Mouse (Mus musculus) cerebellum, adult 8-10 months (tissue): ENCODE measurements around the gene Xpnpep1.

Source experiments
- DNase-seq: peaks from one replicate; pipeline ENCODE4 v3.0.0; 2022

Gene Xpnpep1

DNA sequence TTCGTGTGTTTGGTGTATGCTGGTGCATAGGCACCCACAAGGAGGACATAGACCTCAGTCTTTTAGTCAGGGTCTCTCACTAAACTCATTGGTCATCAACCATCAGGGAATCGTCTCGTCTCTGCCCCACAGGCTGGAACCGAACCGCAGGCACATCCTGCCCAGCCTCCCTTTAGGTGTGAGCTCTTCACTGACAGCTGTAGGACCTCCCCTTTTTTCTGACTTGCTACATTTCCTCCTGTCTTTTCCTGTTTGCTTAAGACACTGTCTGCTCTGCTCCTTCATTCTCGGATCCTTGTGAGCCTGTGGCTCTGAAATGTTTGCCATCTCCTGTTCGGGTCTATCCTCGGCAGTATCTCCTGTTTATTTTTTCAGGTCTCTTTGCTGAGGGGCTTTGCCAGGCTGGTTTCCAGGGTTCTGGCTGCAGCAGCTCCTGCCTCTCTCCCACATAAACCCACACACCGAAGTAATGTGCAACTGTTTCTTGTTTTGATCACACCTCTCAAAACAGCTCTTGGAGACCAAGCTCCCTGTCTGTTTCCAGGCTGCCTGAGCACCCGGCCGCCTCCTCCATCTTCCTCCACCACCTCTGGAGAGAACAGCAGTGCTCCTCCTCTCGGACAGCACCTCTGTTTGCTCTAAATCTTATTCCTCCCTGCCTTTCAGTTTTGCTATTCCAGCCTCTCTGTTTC, 60.8 kb downstream of the Xpnpep1 start:
- no peak for DNase-seq

DNA sequence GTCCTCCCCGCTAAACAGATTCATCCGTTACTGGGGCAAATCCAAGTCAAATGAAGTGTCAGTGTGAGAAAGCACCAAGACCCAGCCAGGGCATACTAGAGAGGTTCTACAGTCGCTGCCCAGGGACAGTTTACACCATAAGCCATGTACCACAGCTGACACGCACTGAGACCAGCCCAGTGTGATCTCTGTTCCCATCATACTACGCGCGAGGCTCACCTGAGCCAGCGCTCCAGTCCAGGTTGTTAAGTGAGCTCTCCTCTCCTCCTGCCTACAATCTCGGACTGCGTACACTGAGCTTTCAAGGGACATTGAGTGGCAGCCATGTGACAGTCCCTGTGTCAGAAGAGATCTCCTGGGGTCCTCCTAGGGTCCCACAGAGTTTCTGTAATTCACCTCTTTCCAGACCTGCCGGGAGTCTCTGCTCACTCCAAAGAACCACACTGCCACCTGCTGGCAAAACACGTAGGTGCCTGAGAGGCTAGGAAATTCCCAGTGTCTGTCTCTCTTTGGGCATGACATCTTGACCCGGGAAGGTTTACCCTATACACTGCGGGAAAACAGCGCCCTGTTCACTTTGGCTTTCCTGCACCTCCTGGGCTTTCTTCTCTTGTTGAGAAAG, 64.3 kb downstream of the Xpnpep1 start:
- DNase-seq = peak; percentile 63

DNA sequence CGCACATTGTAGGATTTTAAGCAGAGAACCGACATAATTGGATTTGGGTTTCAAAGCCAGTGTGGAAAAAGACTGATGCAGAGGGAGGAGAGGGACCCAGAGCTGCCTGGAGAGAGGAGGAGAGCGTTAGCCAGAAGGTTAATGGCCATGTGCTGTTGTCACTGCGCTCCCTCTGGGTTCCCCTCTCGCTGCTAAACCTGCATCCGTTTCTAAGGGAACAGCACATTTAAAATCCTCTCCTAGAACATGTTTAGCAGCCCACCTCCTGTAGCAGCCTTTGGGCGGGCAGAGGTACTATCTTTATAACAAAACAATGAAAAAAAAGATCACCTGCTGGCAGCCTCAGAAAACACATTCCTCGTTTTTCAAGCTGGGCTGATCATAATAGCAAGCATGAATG, 73.7 kb downstream of the Xpnpep1 start:
- DNase-seq = no peak

DNA sequence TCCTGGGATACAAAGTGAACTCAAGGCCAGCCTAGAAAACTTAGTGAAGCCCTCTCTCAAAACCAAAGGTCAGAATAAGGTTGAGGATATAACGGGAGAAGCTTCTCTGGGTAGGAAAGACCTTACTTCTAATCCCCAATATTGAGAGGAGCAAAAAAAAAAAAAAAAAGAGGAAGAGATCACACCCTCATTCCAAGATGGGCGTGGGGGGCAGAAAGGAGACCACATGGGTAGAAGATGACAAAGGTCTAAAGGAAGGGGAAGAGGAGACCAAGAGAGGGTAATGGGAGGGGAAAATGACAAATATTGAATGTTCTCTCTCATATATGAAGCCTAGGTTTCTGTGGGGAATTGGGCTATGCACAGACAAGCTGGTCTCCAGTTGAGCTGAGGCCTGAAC, 77.3 kb downstream of the Xpnpep1 start:
- no peak for DNase-seq

DNA sequence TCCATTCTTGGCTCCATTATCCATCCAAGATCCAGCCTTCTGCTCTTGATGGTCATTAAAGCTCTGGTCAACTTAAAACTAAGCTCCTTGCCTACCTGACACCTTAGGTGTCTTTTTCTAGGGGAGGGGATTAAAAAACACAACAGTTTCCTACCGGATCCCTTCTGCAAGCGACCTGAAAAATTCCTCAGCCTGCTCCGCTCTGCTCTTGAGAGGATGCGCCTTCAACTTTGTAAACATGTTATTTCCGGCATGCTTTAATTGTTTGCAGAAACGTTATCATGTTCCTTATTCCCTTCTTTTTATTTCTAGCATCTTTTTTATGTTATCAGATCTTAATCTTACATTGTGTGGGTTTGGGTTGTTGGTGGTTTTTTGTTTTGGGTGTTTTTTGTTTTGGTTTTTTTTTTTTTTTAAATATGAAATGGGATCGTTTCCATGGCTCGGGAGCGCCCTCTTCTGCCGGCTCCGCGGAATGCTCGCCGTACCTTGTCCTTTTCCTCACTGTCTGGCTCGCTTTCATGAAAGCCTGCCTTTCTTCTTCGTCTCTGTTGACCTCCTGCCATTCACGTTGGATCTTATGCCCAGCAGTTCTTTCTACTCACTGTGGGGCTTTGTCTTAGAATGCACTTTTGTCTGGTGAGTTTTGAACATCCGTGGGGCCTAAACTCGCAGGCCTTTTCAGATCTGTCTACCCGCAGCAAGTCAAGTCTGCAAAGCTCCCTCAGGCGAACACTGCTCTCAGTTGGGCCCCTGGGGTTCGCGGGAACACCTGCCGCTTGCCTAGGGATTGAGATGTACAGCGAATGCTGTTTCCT, 117.1 kb downstream of the Xpnpep1 start:
- peak; percentile 31 for DNase-seq

DNA sequence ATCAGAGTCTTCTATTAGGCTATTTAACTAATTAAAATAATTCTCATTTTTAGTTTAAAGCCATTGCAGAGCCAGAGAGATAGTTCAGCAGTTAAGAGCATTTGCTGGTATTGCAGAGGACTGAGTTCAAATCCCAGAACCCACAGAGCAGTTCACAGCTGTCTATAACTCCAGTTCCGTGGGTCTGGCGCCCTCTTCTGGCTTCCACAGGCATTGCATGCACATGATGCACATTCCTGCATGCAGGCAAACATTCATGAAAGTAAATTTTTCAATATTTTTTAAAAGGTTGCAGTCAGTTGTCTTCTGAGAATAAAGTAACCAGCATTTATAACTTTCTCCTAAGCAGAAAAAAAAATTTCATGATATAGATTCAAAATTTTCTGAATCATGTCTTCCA, 135.8 kb downstream of the Xpnpep1 start:
- DNase-seq = no peak

DNA sequence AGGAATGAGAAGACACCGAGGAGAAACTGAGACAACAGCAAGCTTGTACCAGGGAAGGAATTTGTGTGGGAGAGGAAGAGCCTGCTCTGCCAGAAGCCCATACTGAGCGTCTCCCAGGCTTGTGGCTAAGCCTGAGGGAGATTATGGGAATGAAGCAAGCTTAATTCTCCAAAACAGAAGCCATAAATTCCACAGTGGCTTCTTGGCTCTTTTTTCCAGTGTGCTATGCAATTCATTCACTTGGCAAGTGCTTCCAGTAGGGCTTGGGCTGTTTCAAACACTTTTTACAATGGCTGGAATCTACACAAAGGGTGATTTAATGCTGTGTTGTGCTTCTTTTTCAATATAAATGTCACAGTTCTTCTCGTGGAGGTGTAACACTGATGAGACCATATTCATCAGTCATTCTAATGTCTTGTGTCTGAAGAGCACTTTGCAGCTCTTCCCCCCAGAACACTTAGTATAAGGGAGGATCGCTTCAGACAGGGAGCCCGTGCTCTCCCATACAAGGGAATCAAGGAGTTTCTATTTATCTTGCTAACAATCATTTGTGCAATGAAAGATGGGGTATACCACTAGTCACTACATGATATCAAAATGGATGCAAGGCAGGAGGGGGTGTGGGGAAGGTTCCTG, 148.1 kb downstream of the Xpnpep1 start:
- no peak for DNase-seq
